Mouse (Mus musculus) mouse trophoblast stem cell (cell line): ENCODE results near the gene Il11ra1.
"Not testable (repeated sequence)": the region's sequence is repeated elsewhere in the genome, so short reads cannot be mapped to it uniquely, and the experiment has no call there.

Experiments used
- in situ Hi-C, 2 experiments: fragments of 300-500 bp; cut with MseI, MboI; formaldehyde crosslinking; loops; 2 replicates in 1 of 2; 3 replicates in 1 of 2; pipeline ENCODE4 v1.15.1; 2025

The Il11ra1 gene

GRCm38 (mm10) chr4:41754797-41755337 is 55.1 kb downstream of the Il11ra1 start, which contains the start of gene Galt:
Galt (plus strand) TSS chr4:41755228.
- in situ Hi-C loops, result no loop called here

GRCm38 (mm10) chr4:41755338-41756305 is 55.8 kb downstream of the Il11ra1 start, which contains the start of gene Sigmar1:
Sigmar1 (minus strand) TSS chr4:41756157.
- in situ Hi-C loops, result no loop called here

DNA sequence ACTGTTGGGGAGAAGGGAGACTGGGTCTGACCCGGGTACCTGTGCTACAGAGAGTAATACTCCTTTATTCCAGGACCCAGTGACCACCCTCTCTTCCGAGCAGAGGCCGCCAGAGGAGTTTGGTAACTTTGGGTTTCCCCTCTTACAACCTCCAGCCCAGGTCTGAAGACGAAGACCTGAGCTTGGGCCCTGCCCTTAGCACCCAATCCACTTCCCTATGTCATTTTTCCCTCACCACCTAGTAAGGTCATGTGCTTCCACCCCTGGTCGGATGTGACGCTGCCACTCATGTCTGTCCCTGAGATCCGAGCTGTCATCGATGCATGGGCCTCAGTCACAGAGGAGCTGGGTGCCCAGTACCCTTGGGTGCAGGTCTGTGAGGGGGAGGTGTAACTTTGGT is 56.7 kb downstream of the Il11ra1 start:
- in situ Hi-C loops, result no loop called here

DNA sequence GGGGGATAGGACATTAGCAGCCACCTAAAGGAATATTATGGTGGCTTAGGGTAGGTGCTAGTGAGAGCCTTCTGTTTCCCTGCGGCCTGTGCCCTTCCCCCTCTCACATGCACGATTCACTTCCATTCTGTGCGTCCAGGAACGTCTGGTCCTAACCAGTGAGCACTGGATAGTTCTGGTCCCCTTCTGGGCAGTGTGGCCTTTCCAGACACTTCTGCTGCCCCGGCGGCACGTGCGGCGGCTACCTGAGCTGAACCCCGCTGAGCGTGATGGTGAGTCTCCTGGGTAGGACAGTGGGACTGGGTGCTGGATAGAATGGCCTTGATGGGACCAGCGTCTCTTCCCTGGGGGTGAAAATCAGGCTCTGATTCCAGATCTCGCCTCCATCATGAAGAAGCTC is 57.5 kb downstream of the Il11ra1 start:
- in situ Hi-C loops, result no loop called here

DNA sequence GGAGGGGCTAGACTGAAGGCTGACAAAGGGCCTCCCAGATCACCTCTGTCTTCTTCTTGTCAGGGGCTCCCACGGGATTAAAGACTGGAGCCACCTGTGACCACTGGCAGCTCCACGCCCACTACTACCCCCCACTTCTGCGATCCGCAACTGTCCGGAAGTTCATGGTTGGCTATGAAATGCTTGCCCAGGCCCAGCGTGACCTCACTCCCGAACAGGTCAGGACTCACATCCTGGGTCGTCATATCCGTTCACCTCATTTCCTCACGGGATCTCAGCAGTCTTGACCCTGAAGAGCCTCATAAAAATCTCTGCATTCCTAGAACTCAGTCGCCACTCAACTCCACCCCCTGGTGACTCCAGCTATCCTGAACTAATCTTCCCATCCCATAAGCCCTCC is 58.2 kb downstream of the Il11ra1 start:
- in situ Hi-C loops, result no loop called here

GRCm38 (mm10) chr4:41758701-41759100 is 58.9 kb downstream of the Il11ra1 start:
- in situ Hi-C loops, result no loop called here

DNA sequence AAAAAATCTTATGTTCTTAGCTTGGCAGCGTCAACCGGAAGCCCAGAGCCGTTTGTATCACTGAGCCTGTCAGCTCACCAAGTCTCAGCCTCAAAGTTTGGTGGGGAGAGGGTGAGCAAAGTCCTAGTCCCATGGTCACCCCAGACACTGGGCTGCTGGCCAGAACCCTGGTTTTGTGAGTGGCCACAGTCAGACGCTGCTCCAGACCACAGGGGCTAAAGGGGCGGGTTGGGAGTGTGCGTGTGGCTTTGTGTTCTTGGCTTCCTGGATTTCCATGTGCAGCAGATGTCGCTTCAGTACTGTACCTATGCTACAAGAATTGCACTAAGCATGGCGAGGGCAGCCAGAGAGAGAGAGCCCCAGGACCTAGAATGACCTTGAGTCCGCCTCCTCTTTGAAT is 59.4 kb downstream of the Il11ra1 start:
- in situ Hi-C loops, result no loop called here

- in situ Hi-C loops, result no loop called here
Measured at GRCm38 (mm10) chr4:41759656-41760287, 60.0 kb downstream of the Il11ra1 start.

- in situ Hi-C loops, result no loop called here
Measured at GRCm38 (mm10) chr4:41760288-41760721, 60.5 kb downstream of the Il11ra1 start.

- in situ Hi-C loops, result no loop called here
Measured at GRCm38 (mm10) chr4:41760911-41761310, 61.1 kb downstream of the Il11ra1 start.

- in situ Hi-C loops, result no loop called here
Measured at GRCm38 (mm10) chr4:41761680-41762079, 61.9 kb downstream of the Il11ra1 start.

GRCm38 (mm10) chr4:41762099-41762687 is 62.4 kb downstream of the Il11ra1 start:
- in situ Hi-C loops, result no loop called here

DNA sequence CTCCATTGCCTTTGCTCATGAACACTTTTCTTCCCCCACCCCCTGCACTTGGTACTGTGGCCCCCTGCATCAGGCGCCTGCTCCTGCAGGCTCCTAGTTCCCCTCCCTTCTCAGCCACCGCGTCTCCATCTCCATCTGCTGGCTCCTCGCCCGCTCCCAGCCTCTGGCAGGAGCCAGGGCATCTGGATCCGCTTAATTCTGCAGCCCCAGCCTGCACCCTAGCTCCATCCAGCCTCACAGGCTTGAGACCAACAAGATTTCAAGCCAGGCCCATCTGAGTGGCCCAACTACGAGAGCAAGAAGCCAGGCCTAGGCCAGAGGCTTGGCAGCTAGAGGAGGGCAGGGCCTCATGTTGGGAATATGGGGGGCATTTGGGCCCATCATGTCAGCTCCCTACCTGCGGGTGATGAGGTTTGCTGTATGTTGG is 62.9 kb downstream of the Il11ra1 start:
- in situ Hi-C loops, result not testable (repeated sequence)

DNA sequence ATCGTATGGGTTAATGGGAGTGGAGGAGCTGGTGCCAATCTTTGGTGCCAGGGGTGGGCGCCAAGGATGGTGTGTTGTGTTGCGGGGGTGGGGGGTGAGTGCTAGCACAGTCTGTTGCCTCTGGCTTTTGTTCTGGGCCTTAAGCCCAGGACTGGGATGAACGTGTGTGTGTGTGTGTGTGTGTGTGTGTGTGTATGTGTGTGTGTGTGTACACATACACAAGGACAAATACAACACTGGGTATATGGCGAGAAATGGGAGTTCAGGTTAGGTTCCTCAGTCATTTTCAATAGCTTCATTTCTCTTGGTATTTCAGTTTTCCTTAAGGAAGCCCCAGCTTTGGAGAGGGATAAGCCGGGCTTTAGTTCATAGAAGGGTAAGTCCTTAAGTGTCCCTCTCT is 63.4 kb downstream of the Il11ra1 start:
- in situ Hi-C loops, result not testable (repeated sequence)

DNA sequence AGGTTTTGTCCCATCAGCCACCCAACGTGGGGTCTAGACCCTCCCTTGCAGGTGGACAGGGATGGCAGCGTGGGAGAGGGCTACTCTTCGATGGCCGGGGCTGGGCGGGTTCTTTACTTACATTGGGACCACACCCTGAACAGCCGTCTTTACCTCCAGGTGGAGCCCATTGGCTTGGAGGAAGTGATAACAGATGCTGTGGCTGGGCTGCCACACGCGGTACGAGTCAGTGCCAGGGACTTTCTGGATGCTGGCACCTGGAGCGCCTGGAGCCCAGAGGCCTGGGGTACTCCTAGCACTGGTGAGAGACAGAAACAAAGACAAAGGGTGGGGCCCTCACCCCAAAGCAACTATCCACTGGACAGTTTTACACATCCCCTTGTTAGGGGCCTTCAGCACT is 67.5 kb downstream of the Il11ra1 start:
- in situ Hi-C loops, result not testable (repeated sequence)

GRCm38 (mm10) chr4:41772946-41773345 is 73.2 kb downstream of the Il11ra1 start:
- in situ Hi-C loops, result not testable (repeated sequence)

DNA sequence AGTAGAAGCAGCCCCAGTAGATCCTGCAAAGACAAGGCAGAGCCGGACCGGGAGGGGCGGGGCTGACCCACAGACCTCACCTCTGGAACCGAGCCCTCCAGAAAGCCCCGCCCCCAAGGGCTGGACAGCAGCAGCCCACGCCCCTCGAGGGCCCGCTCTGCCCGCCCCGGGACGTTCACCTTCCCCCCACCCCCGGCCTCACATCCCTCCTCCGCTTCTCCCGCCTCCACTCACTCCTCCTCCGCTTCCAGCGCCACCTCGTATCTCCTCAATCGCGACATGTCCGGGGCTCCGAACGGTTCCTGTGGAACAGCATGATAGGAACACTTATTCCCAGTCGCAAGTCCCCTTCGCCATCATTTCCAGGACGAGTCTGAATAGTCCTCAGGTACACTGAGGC is 73.7 kb downstream of the Il11ra1 start:
- in situ Hi-C loops, result not testable (repeated sequence)

DNA sequence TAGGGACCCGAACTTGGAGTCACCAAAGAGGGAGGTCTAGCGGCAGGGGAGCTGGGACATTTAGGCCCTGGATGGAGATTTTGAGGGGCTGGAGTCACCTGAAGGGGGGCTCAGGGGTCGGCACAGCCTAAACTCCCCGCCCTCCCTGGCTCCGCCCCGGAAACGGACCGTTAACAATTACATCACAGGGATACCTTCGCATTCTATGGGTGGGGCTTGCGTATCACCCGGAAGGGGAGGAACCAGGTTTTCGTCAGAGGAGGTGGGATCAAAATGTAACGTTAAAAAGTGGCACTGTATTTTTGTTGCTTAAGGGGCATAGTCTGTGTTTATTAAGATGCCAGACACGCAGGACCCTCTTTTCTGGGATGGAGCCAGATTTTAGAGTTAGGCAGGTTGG is 74.2 kb downstream of the Il11ra1 start, which contains the start of gene Ccl27a:
Gene Ccl27a (minus strand): TSS at position 246 of the 400 bp plus-strand sequence.
- in situ Hi-C loops, result not testable (repeated sequence)

GRCm38 (mm10) chr4:41774506-41774905 is 74.7 kb downstream of the Il11ra1 start:
- in situ Hi-C loops, result not testable (repeated sequence)

- in situ Hi-C loops, result not testable (repeated sequence)
Measured at GRCm38 (mm10) chr4:41775840-41776239, 76.1 kb downstream of the Il11ra1 start.

- in situ Hi-C loops, result not testable (repeated sequence)
Measured at GRCm38 (mm10) chr4:41781271-41781670, 81.5 kb downstream of the Il11ra1 start.
